Mouse (Mus musculus): ENCODE measurements around the gene Zfp507. TPM values are rescaled to one million over a fixed set of nuclear protein-coding genes. Genes with fewer than 3 reads are reported as not detected.
A peak's percentile ranks its signal among the peaks of the same experiment; 100 is the strongest.

Gene Zfp507
- total RNA-seq, 2 experiments from 2014 or later: 39.2 to 39.5 TPM

DNA sequence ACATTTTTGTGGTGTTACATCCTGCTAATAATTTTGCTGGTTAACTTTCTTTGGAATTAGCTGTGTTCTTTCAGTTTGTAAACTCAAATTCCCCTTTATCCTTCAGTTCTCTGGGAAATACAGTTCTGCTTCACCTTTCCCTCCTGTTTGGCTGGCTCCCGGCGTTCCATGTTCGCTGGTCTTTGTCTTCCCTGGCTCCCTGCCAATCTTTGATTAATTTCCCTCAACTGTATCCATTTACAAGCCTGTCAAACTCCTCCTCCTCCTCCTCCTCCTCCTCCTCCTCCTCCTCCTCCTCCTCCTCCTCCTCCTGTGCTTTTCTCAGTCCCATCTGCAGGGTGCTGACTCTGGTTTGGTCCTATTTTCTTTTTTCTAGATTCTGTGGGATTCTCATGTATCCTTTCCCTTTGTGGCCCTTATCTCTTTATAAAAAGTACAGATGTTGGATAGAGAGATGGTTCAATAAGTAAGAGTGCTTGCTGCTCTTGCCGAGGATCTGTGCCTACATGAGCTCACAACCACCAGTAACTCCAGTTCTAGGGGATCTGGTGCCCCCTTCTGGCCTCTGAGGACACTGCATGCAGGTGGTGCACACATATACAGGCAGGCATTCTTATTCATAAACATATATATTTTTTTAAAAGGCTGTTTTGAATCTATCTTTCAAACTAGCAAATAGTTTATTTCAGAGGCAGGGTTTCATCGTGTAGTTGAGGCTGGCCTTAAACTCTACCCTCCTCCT, 62.1 kb downstream of the Zfp507 start:
- peak; percentile 38 to 52 for DNase-seq (ENCODE audit: low spot score in 2 of 2)

DNA sequence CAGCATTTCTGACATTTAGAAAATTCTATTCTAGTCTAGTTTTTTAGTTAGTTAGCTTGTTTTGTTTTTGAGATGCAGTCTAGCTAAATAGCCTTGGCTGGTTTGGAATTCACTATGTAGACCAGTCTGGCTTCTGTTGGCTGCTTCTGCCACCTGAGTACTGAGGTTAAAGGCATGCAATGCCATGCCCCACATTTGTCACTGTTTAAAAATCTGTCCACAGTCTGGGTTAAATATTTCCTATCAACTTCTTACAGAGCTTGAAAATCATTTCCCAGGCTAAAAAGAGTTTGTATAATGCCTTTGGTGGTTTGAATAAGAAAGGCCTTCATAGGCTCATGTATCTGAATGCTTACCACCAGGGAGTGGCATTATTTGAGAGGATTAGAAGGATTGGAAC, 63.9 kb downstream of the Zfp507 start:
- DNase-seq (ENCODE audit: low spot score in 2 of 2): no peak

DNA sequence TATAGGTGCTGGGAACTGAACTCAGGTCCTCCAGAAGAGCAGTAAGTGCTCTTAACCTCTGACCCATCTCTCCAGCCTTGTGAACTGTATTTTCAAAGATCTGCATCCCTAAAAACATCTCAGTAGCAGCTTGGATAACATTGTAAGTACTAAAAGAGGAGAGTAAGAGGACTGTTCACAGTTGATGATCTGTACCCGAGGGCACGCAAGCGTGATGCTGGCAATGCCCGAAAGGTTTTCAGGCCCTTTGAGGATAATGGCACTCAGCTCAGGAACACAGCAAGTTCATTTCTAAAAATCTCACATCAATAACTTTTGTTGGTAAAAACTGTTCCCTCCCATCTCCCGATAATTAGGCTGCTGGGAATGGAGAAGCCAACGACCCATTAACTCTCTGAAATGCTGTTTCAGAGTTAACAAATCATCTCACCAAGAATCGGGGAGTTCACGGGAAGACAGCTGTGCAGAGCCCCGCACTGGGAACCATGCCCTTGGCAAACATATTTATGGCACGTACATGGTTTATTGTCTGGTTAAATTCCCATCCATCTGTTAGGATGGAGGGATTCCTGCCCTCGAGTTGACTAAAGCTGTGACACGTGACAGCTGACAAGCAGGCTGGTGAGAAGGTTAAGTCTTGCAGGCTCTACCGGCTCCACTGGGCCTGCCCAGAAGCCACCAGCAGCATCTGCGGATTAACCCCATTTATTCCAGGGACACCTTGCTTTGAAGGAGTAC, 69.3 kb downstream of the Zfp507 start:
- DNase-seq (ENCODE audit: low spot score in 2 of 2): no peak

DNA sequence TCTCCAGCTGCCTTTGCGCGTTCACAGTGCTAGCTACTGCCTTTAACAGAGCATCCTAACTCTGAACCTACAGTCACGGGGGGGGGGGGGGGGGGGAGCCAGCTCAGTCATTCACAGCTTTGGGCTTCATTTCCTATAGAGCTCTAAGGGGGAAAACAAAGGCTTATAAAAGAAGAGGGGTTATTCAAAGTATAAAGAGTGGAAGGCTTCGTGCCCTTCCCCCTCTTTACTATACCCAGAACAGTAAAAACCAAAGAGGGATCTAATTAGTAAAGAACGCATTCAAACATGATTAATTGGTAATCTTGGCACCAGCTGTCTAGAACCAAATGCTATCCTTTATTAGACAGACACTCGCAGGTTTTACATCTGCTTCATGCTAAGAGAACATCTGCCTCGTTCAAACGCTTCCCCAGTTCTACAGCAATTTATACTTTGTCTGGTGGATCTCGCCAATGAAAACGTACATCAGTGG, 70.2 kb downstream of the Zfp507 start:
- no peak for DNase-seq (ENCODE audit: low spot score in 2 of 2)

DNA sequence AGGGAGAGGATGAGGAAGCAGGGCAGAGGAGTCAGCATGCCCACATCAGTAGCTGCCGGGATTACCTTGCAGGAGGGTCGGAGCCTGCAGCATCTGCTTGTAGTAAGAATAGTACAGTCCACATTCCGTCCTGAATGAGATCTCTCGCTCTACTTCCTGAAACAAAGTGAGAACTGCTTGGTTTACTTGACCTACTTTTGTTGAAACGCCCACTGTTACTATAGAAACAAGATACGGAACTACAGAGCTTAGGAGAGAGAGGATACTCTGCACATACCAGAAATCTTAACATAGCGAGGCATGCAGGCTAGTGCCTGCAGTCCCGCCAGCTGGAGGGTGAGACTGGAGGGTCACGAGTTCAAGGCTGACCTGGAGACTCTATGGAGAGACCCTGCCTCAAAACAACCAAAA, 73.2 kb downstream of the Zfp507 start:
- DNase-seq (ENCODE audit: low spot score in 2 of 2): no peak

DNA sequence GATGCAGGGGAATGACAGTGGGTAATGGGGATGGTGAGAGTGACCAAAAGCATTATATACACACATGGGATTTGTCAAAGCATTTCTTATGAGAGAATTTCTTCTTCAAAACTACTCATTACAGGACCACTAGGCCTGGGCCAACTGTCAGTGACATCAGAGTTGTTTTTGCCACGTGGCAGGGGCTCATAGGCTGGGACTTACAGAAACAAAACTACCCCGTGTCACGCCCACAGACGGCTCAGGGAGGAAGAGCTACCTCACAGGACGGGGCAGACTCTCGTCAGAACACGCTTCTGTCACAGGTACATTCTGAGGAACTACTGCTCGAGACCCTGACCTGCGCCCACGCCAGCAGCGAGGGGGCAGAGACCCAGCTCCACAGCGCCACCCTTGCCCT, 74.4 kb downstream of the Zfp507 start:
- DNase-seq (ENCODE audit: low spot score in 2 of 2): no peak

DNA sequence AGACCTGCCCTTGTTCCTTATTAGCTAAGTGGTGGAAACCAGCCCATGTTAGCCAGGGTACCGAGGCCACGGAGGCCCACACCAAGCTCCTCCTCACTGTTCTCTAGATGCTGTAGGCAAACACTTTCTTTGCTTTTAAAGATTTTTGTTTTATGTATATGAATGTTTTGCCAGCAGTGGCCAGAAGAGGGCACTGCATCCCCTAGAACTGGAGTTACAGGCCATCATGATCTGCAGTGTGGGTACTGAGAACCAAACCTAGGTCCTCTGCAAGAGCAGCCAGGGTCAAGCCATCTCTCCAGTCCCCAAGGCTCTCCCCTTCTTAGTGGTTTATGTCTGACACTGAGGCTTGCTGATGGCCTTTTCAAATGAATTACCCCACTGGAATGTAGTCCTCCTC, 79.8 kb downstream of the Zfp507 start:
- no peak for DNase-seq (ENCODE audit: low spot score in 2 of 2)

Other genes with a start within 250 kb of the Zfp507 start
- gene Nudt19, start 246.7 kb downstream of the Zfp507 start, total RNA-seq (2021): 10 to 100 TPM; 58.7 to 59.8 TPM
- gene Rgs9bp, start 217.4 kb downstream of the Zfp507 start, total RNA-seq (2021): under 1 TPM; 0.34 to 0.39 TPM
- gene Ankrd27, start 216.8 kb downstream of the Zfp507 start, total RNA-seq (2021): 10 to 100 TPM; 31.8 to 33.8 TPM
- gene Pdcd5, start 155.5 kb downstream of the Zfp507 start, total RNA-seq (2021): 100 to 1,000 TPM; 104 to 117 TPM
- 10 to 100 TPM; 63.6 to 70.9 TPM for gene Dpy19l3, start 48.5 kb downstream of the Zfp507 start, total RNA-seq (2021)

Data from adrenal gland, postnatal 4 days (tissue).